Mouse (Mus musculus) lung, embryonic 14.5 days (tissue): ENCODE measurements at regions not wholly inside any gene's neighbourhood (a gene's known extent, or its start where the extent isn't known, plus 50 kb on each side); places are given as distances from the start of the nearest gene placed in this dataset.

ENCODE experiments used
- ATAC-seq: fragments of 200-750 bp; cut with Nextera tagmentation; 2 replicates; pipeline ENCODE4 v1.8.0; 2017; ENCODE audit warnings: mild to moderate bottlenecking, moderate TSS enrichment, moderate library complexity; ENCODE audit not compliant: insufficient read depth
- DNase-seq: peaks from one replicate; pipeline ENCODE4 v3.0.0-alpha.2; 2015
- H3K27ac ChIP-seq: fragments of 300-500 bp; sonication (generic); 2 replicates; pipeline ENCODE4 v1.5.1; 2014; ENCODE audit warnings: low read depth, mild to moderate bottlenecking, moderate library complexity
- H3K27me3 ChIP-seq: fragments of 300-500 bp; sonication (generic); 2 replicates; pipeline ENCODE4 v1.6.1; 2014; ENCODE audit warnings: low read length, control low read depth; ENCODE audit not compliant: insufficient read depth
- H3K36me3 ChIP-seq: fragments of 300-500 bp; sonication (generic); 2 replicates; pipeline ENCODE4 v1.6.1; 2014; ENCODE audit warnings: control low read depth; ENCODE audit not compliant: insufficient read depth
- H3K4me1 ChIP-seq: fragments of 300-500 bp; sonication (generic); 2 replicates; pipeline ENCODE4 v1.6.1; 2014; ENCODE audit warnings: antibody characterized with exemption, control low read depth; ENCODE audit not compliant: insufficient read depth
- H3K4me2 ChIP-seq: fragments of 300-500 bp; sonication (generic); 2 replicates; pipeline ENCODE4 v1.6.1; 2014; ENCODE audit warnings: mild to moderate bottlenecking
- H3K4me3 ChIP-seq: fragments of 300-500 bp; sonication (generic); 2 replicates; pipeline ENCODE4 v1.5.1; 2014; ENCODE audit warnings: low read depth, low read length
- H3K9ac ChIP-seq: fragments of 300-500 bp; sonication (generic); 2 replicates; pipeline ENCODE4 v1.6.1; 2014
- H3K9me3 ChIP-seq: fragments of 300-500 bp; sonication (generic); 2 replicates; pipeline ENCODE4 v1.6.1; 2016; ENCODE audit warnings: low read depth, low read length, control low read depth
- CTCF ChIP-seq: IDR thresholded peaks from 2 replicates; pipeline ENCODE4 v1.5.1; 2016; ENCODE audit warnings: antibody characterized with exemption, low read depth
- WGBS: fragments of 180-500 bp; shearing (Covaris S2); extraction: QIAGEN DNeasy Blood & Tissue Kit; methylation state at CpG from one replicate; pipeline ENCODE4 v1.1.7; 2014; 5-methylcytosine and 5-hydroxymethylcytosine counted together

DNA sequence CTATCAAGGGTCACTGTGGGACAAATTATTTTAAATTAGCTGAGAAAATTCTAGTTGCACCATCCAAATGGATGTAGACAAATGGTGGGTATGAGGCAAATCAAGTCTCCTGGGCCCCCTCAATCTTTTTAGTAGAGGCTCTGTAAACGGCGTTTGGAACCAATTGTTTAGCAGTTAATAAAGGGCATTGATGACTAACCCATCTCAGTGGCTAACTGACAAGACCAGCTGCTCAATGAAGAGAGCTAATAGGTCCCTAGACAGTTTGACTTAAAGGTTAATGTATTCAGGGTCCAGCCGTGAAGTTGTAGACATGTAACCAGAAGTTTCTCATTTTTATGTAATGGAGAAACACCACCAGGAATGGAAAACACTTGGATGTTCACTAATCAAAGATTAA is 332.6 kb upstream of the Gm21961 start:
- Histone ChIP-seq H3K36me3 (no peaks in the 10 kb centered on the region), H3K4me1 (no peaks in the 10 kb centered on the region), H3K27me3 (no peaks in the 10 kb centered on the region), H3K9me3 (no peaks in the 10 kb centered on the region), H3K4me3 (no peak overlapping the region), H3K4me2 (no peak overlapping the region), H3K27ac (no peak overlapping the region), H3K9ac (no peak overlapping the region)
- TF ChIP-seq CTCF: no peak
- DNase-seq (no peak), ATAC-seq (no peak)
- 74% methylated on average over 3 of the region's 3 CpGs for WGBS

DNA sequence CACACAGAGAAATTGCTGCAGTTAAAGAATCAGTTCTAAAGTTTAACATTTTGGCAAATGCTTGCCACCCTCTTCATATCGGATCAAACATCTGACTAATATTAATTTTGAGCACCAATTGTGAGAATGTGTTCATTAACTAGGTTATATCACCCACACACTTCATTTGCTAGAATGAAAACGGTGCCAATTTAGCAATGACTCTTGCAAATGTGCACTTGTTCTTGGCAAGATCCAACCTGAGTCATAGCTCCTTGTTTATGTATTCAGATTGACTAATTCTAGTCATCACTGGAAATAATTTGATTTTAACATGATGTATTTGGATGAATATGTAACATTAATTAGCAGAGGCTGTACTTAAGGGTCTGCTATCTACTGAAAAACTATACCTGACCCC is 327.8 kb upstream of the Gm21961 start:
- Histone ChIP-seq H3K9ac (no peak overlapping the region), H3K27me3 (no peaks in the 10 kb centered on the region), H3K4me3 (no peak overlapping the region), H3K9me3 (no peaks in the 10 kb centered on the region), H3K36me3 (no peaks in the 10 kb centered on the region), H3K4me2 (no peak overlapping the region), H3K4me1 (no peaks in the 10 kb centered on the region), H3K27ac (no peak overlapping the region)
- TF ChIP-seq CTCF: no peak
- WGBS: 72% methylated on average over 2 of the region's 2 CpGs
- ATAC-seq (no peak), DNase-seq (no peak)

DNA sequence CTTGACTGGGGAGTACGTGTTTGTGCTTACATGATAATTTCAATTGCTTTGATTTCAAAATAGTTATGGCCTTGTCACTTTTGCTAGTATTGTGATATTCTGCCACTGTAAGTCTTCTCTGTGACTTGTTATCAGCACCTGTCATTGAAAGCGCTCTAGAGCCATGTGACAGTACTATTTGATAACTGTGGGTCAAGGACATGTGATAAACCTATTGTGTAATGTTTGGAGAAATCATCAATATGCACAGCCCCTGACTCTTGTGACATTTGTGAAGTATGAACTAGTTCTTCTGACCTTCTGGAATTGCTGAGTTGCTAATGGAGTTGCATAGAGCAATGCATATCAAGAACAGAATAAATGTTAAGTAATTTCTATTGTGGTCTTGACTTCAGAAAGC is 319.4 kb upstream of the Gm21961 start:
- Histone ChIP-seq H3K9ac (no peak overlapping the region), H3K9me3 (no peaks in the 10 kb centered on the region), H3K36me3 (no peaks in the 10 kb centered on the region), H3K27ac (no peak overlapping the region), H3K4me2 (no peak overlapping the region), H3K4me3 (no peak overlapping the region), H3K27me3 (no peaks in the 10 kb centered on the region), H3K4me1 (no peaks in the 10 kb centered on the region)
- no peak for ATAC-seq
- no peak for DNase-seq
- WGBS: 76% methylated on average over 2 of the region's 2 CpGs
- TF ChIP-seq CTCF: no peak

DNA sequence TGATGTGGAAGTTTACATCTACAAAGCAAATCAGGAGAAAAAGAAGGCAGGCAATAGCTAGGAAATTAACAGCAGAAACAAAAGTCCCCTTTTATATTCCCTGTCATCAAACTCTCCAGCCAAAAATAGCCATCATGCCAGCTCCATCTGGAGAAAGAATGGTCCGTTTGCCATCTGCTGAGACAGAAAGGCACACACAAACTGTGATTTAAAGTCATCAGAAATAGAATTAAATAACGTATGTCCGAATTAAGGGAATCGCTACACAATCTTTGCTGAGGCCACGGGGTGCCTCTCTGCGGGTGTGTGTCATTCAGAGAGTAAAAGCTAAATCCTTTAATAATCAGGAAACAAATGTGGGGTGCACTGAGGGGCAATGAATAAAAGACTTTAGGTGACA is 293.4 kb upstream of the Gm21961 start:
- no peaks in the 10 kb centered on the region for H3K27me3 ChIP-seq
- ATAC-seq: no peak
- TF ChIP-seq CTCF: no peak
- H3K27ac ChIP-seq: no peak overlapping the region
- no peaks in the 10 kb centered on the region for H3K9me3 ChIP-seq
- no peaks in the 10 kb centered on the region for H3K4me1 ChIP-seq
- DNase-seq: no peak
- no peak overlapping the region for H3K9ac ChIP-seq
- no peak overlapping the region for H3K4me3 ChIP-seq
- WGBS: 83% methylated on average over 6 of the region's 6 CpGs
- H3K4me2 ChIP-seq: no peak overlapping the region
- no peaks in the 10 kb centered on the region for H3K36me3 ChIP-seq

DNA sequence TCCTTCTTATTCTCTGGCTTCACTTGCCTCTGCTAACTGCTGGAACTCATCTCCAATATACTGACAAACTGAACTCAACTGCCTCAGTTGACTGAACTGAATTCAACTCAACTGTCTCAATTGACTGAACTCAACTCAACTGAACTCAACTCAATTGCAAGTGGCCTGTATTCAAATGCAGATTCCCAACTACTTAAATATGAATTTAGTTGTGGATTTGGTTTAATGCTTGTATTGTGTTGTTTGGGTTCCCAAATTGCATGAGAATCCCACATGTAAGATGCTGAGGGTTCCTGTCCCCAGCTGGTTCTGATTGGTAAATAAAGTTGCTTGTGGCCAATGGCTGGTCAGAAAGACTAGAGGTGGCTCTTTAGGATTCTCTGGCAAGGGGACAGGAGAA is 244.1 kb upstream of the Gm21961 start:
- ATAC-seq: no peak
- TF ChIP-seq CTCF: no peak
- no peak overlapping the region for H3K9ac ChIP-seq

DNA sequence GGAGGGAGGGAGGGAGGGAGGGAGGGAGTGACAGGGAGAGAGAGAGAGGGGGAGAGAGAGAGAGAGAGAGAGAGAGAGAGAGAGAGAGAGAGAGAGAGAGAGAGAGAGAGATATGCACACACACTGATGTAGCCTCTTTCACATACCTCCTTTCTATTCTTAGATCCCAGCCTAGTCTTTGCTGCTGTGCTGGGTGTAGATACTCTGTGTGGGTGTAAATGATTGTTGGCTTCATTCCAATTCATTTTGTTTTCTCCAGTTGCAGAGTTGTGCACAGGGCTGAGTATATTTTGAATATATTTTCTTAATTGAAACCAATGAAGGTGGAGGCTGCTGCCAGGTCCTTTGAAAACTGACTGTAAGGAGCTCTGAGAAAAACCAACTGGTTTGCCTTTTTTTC is 207.8 kb upstream of the Gm21961 start:
- no peaks in the 10 kb centered on the region for H3K9me3 ChIP-seq
- H3K4me3 ChIP-seq: no peak overlapping the region
- no peak overlapping the region for H3K9ac ChIP-seq
- H3K27me3 ChIP-seq: no peaks in the 10 kb centered on the region
- TF ChIP-seq CTCF: no peak
- no peak overlapping the region for H3K4me2 ChIP-seq
- H3K36me3 ChIP-seq: no peaks in the 10 kb centered on the region
- no peak overlapping the region for H3K27ac ChIP-seq
- no peaks in the 10 kb centered on the region for H3K4me1 ChIP-seq
- no peak for DNase-seq
- no peak for ATAC-seq

More for the DNA sequence above, 244.1 kb upstream of the Gm21961 start:
- Histone ChIP-seq H3K27me3 (no peaks in the 10 kb centered on the region), H3K4me1 (no peaks in the 10 kb centered on the region), H3K9me3 (no peaks in the 10 kb centered on the region), H3K27ac (no peak overlapping the region), H3K36me3 (no peaks in the 10 kb centered on the region), H3K4me3 (no peak overlapping the region), H3K4me2 (no peak overlapping the region)
- DNase-seq: no peak

DNA sequence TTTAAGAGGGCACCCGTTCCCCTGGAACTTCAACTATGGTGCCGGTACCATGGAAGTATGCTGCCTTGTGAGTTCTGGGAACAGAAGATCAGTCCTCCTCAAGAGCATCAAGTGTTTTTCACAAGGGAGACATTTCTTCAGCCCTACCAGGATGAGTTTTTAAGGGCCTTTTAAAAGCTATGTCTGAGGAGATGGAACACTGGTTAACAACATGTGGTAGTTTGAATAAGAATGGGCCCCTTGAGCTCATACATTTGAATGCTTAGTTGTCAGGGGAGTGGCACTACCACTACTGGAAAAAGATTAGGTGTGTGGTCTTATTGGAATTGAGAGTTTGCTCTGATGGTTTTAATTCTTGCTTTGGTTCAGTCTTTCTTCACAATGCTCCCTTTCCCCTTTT is 203.2 kb upstream of the Gm21961 start:
- WGBS: 88% methylated on average over 2 of the region's 2 CpGs
- Histone ChIP-seq H3K4me3 (no peak overlapping the region), H3K9ac (no peak overlapping the region), H3K27ac (no peak overlapping the region), H3K36me3 (no peaks in the 10 kb centered on the region), H3K4me2 (no peak overlapping the region), H3K27me3 (no peaks in the 10 kb centered on the region), H3K4me1 (no peaks in the 10 kb centered on the region), H3K9me3 (no peaks in the 10 kb centered on the region)
- TF ChIP-seq CTCF: no peak
- ATAC-seq (no peak), DNase-seq (no peak)

DNA sequence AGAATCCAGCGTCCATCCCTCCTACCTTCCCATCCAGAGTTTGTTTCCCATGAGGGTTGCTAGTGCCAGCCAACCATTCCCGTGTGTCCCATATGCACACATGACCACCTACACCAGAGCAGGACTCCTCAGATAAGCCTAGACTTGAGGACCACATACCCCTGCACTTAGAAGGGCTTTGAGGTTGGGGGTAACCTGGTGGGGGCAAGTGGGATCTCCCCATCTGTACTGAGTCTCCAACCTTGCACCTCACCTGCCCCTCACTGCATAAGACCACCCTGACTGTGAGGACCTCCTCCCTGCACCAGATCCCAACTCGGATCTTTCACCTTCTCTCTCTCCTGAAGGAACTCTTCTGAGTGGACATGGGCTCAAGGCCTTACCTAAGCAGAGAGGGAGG is 181.6 kb upstream of the Gm21961 start:
- H3K27ac ChIP-seq: no peak overlapping the region
- no peak overlapping the region for H3K4me2 ChIP-seq
- no peak overlapping the region for H3K4me3 ChIP-seq
- ATAC-seq (no peak), DNase-seq (no peak)
- H3K36me3 ChIP-seq: no peaks in the 10 kb centered on the region
- H3K4me1 ChIP-seq: no peaks in the 10 kb centered on the region
- TF ChIP-seq CTCF: no peak
- no peaks in the 10 kb centered on the region for H3K27me3 ChIP-seq
- 92% methylated on average over 3 of the region's 3 CpGs for WGBS
- H3K9me3 ChIP-seq: no peaks in the 10 kb centered on the region
- H3K9ac ChIP-seq: no peak overlapping the region
